Mouse (Mus musculus): Measurements from ENCODE around the gene Myo1h. TPM values are rescaled to one million over a fixed set of nuclear protein-coding genes. Genes with fewer than 3 reads are reported as not detected.
A peak's percentile ranks its signal among the peaks of the same experiment; 100 is the strongest.

Gene Myo1h
- polyA plus RNA-seq, 1 experiment from 2014 or later, result 0.42 TPM

GRCm38 (mm10) chr5:114360968-114361367 is 72.0 kb downstream of the Myo1h start:
- no peak overlapping the region for H3K27ac ChIP-seq (ENCODE audit: low read depth, low read length)
- H3K9me3 ChIP-seq (ENCODE audit: control insufficient read depth, low read length), result no peaks in the 10 kb centered on the region
- peaks cover 7% of the 10 kb centered on the region; the same call in 1 of the 2 replicates for H3K36me3 ChIP-seq (ENCODE audit: control insufficient read depth, insufficient read depth, low read length)
- 86% methylated on average over 15 of the region's 15 CpGs for WGBS
- ATAC-seq (ENCODE audit: insufficient read depth, low FRiP score, low TSS enrichment) (no peak), DNase-seq (ENCODE audit: low spot score) (no peak)
- no peak overlapping the region for H3K4me3 ChIP-seq (ENCODE audit: low read depth, low read length)
- H3K27me3 ChIP-seq (ENCODE audit: control insufficient read depth, insufficient read depth, low read length), result no peaks in the 10 kb centered on the region
- H3K4me1 ChIP-seq (ENCODE audit: control insufficient read depth, insufficient read depth, low read length), result peaks cover 4% of the 10 kb centered on the region; the same call in 1 of the 2 replicates
- no peak overlapping the region for H3K9ac ChIP-seq (ENCODE audit: low read length)
- no peak overlapping the region for H3K4me2 ChIP-seq (ENCODE audit: low read depth)

- DNase-seq (ENCODE audit: low spot score) (no peak), ATAC-seq (ENCODE audit: insufficient read depth, low FRiP score, low TSS enrichment) (no peak)
- H3K4me2 ChIP-seq (ENCODE audit: low read depth), result no peak overlapping the region
- H3K36me3 ChIP-seq (ENCODE audit: control insufficient read depth, insufficient read depth, low read length), result peaks cover 23% of the 10 kb centered on the region
- no peak overlapping the region for H3K4me3 ChIP-seq (ENCODE audit: low read depth, low read length)
- WGBS, result 92% methylated on average over 23 of the region's 23 CpGs
- H3K27me3 ChIP-seq (ENCODE audit: control insufficient read depth, insufficient read depth, low read length), result no peaks in the 10 kb centered on the region
- no peaks in the 10 kb centered on the region for H3K9me3 ChIP-seq (ENCODE audit: control insufficient read depth, low read length)
- no peaks in the 10 kb centered on the region for H3K4me1 ChIP-seq (ENCODE audit: control insufficient read depth, insufficient read depth, low read length)
- H3K9ac ChIP-seq (ENCODE audit: low read length), result no peak overlapping the region
- no peak overlapping the region for H3K27ac ChIP-seq (ENCODE audit: low read depth, low read length)
Measured at GRCm38 (mm10) chr5:114365043-114365752, 76.2 kb downstream of the Myo1h start.

DNA sequence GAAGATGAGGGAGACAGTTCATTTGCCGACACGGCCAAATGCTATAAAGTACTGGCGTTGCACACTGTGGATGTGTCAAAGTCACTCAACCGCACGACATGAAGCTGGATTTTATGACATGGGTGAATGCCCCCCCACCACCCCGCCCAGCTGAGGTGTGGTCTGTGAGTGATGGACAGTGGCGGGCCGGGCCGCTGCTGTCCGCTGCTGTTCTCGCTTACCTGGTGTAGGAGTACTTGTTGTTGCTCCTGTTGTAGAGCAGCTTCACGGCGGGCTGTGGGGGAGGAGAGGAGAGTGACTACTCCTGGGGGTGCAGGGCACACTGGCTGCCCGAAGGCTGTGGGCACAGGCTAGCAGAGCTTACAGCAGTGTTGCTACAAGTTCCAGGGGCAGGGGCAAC is 79.2 kb downstream of the Myo1h start:
- no peak for DNase-seq (ENCODE audit: low spot score)
- ATAC-seq (ENCODE audit: insufficient read depth, low FRiP score, low TSS enrichment), result no peak
- peaks cover 5% of the 10 kb centered on the region; the same call in 1 of the 2 replicates for H3K4me1 ChIP-seq (ENCODE audit: control insufficient read depth, insufficient read depth, low read length)
- H3K27ac ChIP-seq (ENCODE audit: low read depth, low read length), result no peak overlapping the region
- 92% methylated on average over 14 of the region's 14 CpGs for WGBS
- no peak overlapping the region for H3K4me3 ChIP-seq (ENCODE audit: low read depth, low read length)
- peaks cover 21% of the 10 kb centered on the region for H3K36me3 ChIP-seq (ENCODE audit: control insufficient read depth, insufficient read depth, low read length)
- no peak overlapping the region for H3K9ac ChIP-seq (ENCODE audit: low read length)
- no peaks in the 10 kb centered on the region for H3K27me3 ChIP-seq (ENCODE audit: control insufficient read depth, insufficient read depth, low read length)
- H3K4me2 ChIP-seq (ENCODE audit: low read depth), result no peak overlapping the region
- no peaks in the 10 kb centered on the region for H3K9me3 ChIP-seq (ENCODE audit: control insufficient read depth, low read length)

GRCm38 (mm10) chr5:114368803-114369496 is 80.0 kb downstream of the Myo1h start:
- Histone ChIP-seq H3K27ac (ENCODE audit: low read depth, low read length) (no peak overlapping the region), H3K36me3 (ENCODE audit: control insufficient read depth, insufficient read depth, low read length) (peaks cover 20% of the 10 kb centered on the region), H3K27me3 (ENCODE audit: control insufficient read depth, insufficient read depth, low read length) (no peaks in the 10 kb centered on the region), H3K9ac (ENCODE audit: low read length) (no peak overlapping the region), H3K9me3 (ENCODE audit: control insufficient read depth, low read length) (no peaks in the 10 kb centered on the region), H3K4me2 (ENCODE audit: low read depth) (no peak overlapping the region), H3K4me3 (ENCODE audit: low read depth, low read length) (no peak overlapping the region), H3K4me1 (ENCODE audit: control insufficient read depth, insufficient read depth, low read length) (peaks cover 8% of the 10 kb centered on the region; the same call in 1 of the 2 replicates)
- ATAC-seq (ENCODE audit: insufficient read depth, low FRiP score, low TSS enrichment) (no peak), DNase-seq (ENCODE audit: low spot score) (no peak)
- WGBS, result 89% methylated on average over 16 of the region's 16 CpGs

- 88% methylated on average over 9 of the region's 9 CpGs for WGBS
- Histone ChIP-seq H3K36me3 (ENCODE audit: control insufficient read depth, insufficient read depth, low read length) (peaks cover 25% of the 10 kb centered on the region), H3K27ac (ENCODE audit: low read depth, low read length) (no peak overlapping the region), H3K4me2 (ENCODE audit: low read depth) (no peak overlapping the region), H3K27me3 (ENCODE audit: control insufficient read depth, insufficient read depth, low read length) (no peaks in the 10 kb centered on the region), H3K4me3 (ENCODE audit: low read depth, low read length) (no peak overlapping the region), H3K4me1 (ENCODE audit: control insufficient read depth, insufficient read depth, low read length) (peaks cover 8% of the 10 kb centered on the region; the same call in 1 of the 2 replicates), H3K9ac (ENCODE audit: low read length) (no peak overlapping the region), H3K9me3 (ENCODE audit: control insufficient read depth, low read length) (no peaks in the 10 kb centered on the region)
- ATAC-seq (ENCODE audit: insufficient read depth, low FRiP score, low TSS enrichment), result no peak
- DNase-seq (ENCODE audit: low spot score), result no peak
Measured at GRCm38 (mm10) chr5:114369921-114370320, 81.0 kb downstream of the Myo1h start.

- H3K9me3 ChIP-seq (ENCODE audit: control insufficient read depth, low read length), result no peaks in the 10 kb centered on the region
- H3K4me3 ChIP-seq (ENCODE audit: low read depth, low read length), result no peak overlapping the region
- ATAC-seq (ENCODE audit: insufficient read depth, low FRiP score, low TSS enrichment) (no peak), DNase-seq (ENCODE audit: low spot score) (peak; percentile 35)
- no peaks in the 10 kb centered on the region for H3K27me3 ChIP-seq (ENCODE audit: control insufficient read depth, insufficient read depth, low read length)
- peaks cover 8% of the 10 kb centered on the region; the same call in 1 of the 2 replicates for H3K4me1 ChIP-seq (ENCODE audit: control insufficient read depth, insufficient read depth, low read length)
- no peak overlapping the region for H3K9ac ChIP-seq (ENCODE audit: low read length)
- H3K4me2 ChIP-seq (ENCODE audit: low read depth), result no peak overlapping the region
- WGBS, result 63% methylated on average over 9 of the region's 9 CpGs
- H3K27ac ChIP-seq (ENCODE audit: low read depth, low read length), result 0 out of 2 replicates have a peak overlapping the region, but pooled peaks have one; percentile 44
- H3K36me3 ChIP-seq (ENCODE audit: control insufficient read depth, insufficient read depth, low read length), result peaks cover 25% of the 10 kb centered on the region
Measured at GRCm38 (mm10) chr5:114370371-114370776, 81.4 kb downstream of the Myo1h start.

DNA sequence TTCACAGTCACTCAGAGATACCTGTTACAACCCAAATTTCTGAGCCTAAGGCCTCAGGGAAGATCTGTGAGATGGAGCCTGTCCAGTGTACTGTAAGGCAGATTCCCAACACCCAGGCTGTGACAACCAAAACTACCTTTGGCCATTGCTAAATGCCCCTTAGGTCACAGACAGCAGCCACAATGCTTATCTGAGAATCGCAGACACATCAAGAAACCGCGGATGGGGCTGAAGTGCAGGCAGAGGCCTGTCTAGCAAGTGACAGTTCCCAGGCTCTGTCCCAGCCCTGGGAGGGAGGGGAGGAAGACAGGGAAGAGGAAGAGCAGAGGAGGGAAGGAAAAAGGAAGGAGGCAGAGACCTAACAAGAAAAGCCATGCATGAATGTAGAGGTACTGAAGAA is 82.4 kb downstream of the Myo1h start:
- DNase-seq (ENCODE audit: low spot score) (no peak), ATAC-seq (ENCODE audit: insufficient read depth, low FRiP score, low TSS enrichment) (no peak)
- Histone ChIP-seq H3K27me3 (ENCODE audit: control insufficient read depth, insufficient read depth, low read length) (no peaks in the 10 kb centered on the region), H3K4me3 (ENCODE audit: low read depth, low read length) (no peak overlapping the region), H3K4me1 (ENCODE audit: control insufficient read depth, insufficient read depth, low read length) (peaks cover 8% of the 10 kb centered on the region; the same call in 1 of the 2 replicates), H3K9ac (ENCODE audit: low read length) (no peak overlapping the region), H3K4me2 (ENCODE audit: low read depth) (no peak overlapping the region), H3K9me3 (ENCODE audit: control insufficient read depth, low read length) (no peaks in the 10 kb centered on the region), H3K27ac (ENCODE audit: low read depth, low read length) (no peak overlapping the region), H3K36me3 (ENCODE audit: control insufficient read depth, insufficient read depth, low read length) (peaks cover 22% of the 10 kb centered on the region)
- 89% methylated on average over 3 of the region's 3 CpGs for WGBS

GRCm38 (mm10) chr5:114371731-114372473 is 82.9 kb downstream of the Myo1h start:
- 69% methylated on average over 25 of the region's 25 CpGs for WGBS
- Histone ChIP-seq H3K4me1 (ENCODE audit: control insufficient read depth, insufficient read depth, low read length) (peaks cover 8% of the 10 kb centered on the region; the same call in 1 of the 2 replicates), H3K27ac (ENCODE audit: low read depth, low read length) (no peak overlapping the region), H3K9me3 (ENCODE audit: control insufficient read depth, low read length) (no peaks in the 10 kb centered on the region), H3K36me3 (ENCODE audit: control insufficient read depth, insufficient read depth, low read length) (peaks cover 22% of the 10 kb centered on the region), H3K27me3 (ENCODE audit: control insufficient read depth, insufficient read depth, low read length) (no peaks in the 10 kb centered on the region), H3K9ac (ENCODE audit: low read length) (no peak overlapping the region), H3K4me3 (ENCODE audit: low read depth, low read length) (no peak overlapping the region), H3K4me2 (ENCODE audit: low read depth) (no peak overlapping the region)
- DNase-seq (ENCODE audit: low spot score), result no peak
- no peak for ATAC-seq (ENCODE audit: insufficient read depth, low FRiP score, low TSS enrichment)

Measured in neural tube, embryonic 11.5 days (tissue).